Mouse (Mus musculus): ENCODE results near the gene Adh6a. TPM values are rescaled to one million over a fixed set of nuclear protein-coding genes. Genes with fewer than 3 reads are reported as not detected.

Adh6a gene
- not detected in 2 replicates for polyA plus RNA-seq (2014; fragmentation: Nextera tagmentation; extraction: Ambion mirVana)

DNA sequence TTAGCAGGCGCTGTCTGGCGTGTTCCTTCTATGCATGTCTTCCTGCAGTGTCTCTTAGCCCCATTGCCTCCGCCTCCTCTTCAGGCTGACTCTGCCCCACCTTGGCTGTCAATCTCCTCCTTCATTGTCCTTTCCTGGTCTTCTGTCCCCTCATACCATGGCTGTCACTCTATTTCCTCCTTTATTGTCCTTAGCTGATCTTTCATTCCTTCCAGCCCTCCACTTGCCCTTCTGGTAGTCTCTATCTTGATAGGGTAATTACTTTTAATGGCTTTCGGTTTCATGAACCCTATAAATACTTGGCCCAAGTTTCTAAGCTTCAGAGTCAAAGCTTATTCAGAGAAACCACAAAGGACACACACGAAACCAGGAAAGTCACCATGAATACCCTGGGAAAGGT lies at the start of gene Adh6a:
Gene Adh6a (plus strand): TSS at position 322 of the 400 bp plus-strand sequence.
- ATAC-seq (ENCODE audit: insufficient number of reproducible peaks, insufficient read depth, low FRiP score, low read depth), result no peak
- Histone ChIP-seq H3K4me1 (ENCODE audit: control insufficient read depth in 2 of 2, insufficient read depth in 2 of 2, low read length in 2 of 2) (no peaks in the 10 kb centered on the region), H3K27ac (replicated peaks in 1 of 2; ENCODE audit: control insufficient read depth in 1 of 2, insufficient read depth in 1 of 2, low read depth in 2 of 2, low read length in 2 of 2) (no peak within 1 kb of the TSS), H3K9me3 (ENCODE audit: control insufficient read depth, low read length) (no peaks in the 10 kb centered on the region), H3K36me3 (ENCODE audit: control insufficient read depth, insufficient read depth, low read length) (no peaks in the 10 kb centered on the region), H3K9ac (ENCODE audit: low read length) (no peak within 1 kb of the TSS), H3K27me3 (ENCODE audit: control insufficient read depth, insufficient read depth, low read length) (no peaks in the 10 kb centered on the region), H3K4me3 (ENCODE audit: control insufficient read depth in 1 of 2, insufficient read depth in 1 of 2, low read depth in 1 of 2, low read length in 2 of 2) (no peak within 1 kb of the TSS), H3K4me2 (ENCODE audit: low read length) (no peak within 1 kb of the TSS)
- WGBS, result 81% methylated on average over 5 of the region's 5 CpGs

GRCm38 (mm10) chr3:138264648-138265047 lies 48.4 kb upstream of the Adh6a start:
- H3K4me1 ChIP-seq (ENCODE audit: control insufficient read depth in 2 of 2, insufficient read depth in 2 of 2, low read length in 2 of 2), result no peaks in the 10 kb centered on the region
- H3K4me2 ChIP-seq (ENCODE audit: low read length), result no peak overlapping the region
- no peak overlapping the region for H3K9ac ChIP-seq (ENCODE audit: low read length)
- H3K27me3 ChIP-seq (ENCODE audit: control insufficient read depth, insufficient read depth, low read length), result no peaks in the 10 kb centered on the region
- H3K27ac ChIP-seq (replicated peaks in 1 of 2; ENCODE audit: control insufficient read depth in 1 of 2, insufficient read depth in 1 of 2, low read depth in 2 of 2, low read length in 2 of 2), result no peak overlapping the region
- no peaks in the 10 kb centered on the region for H3K36me3 ChIP-seq (ENCODE audit: control insufficient read depth, insufficient read depth, low read length)
- no peak overlapping the region for H3K4me3 ChIP-seq (ENCODE audit: control insufficient read depth in 1 of 2, insufficient read depth in 1 of 2, low read depth in 1 of 2, low read length in 2 of 2)
- 68% methylated on average over 3 of the region's 3 CpGs for WGBS
- no peaks in the 10 kb centered on the region for H3K9me3 ChIP-seq (ENCODE audit: control insufficient read depth, low read length)
- ATAC-seq (ENCODE audit: insufficient number of reproducible peaks, insufficient read depth, low FRiP score, low read depth), result no peak

DNA sequence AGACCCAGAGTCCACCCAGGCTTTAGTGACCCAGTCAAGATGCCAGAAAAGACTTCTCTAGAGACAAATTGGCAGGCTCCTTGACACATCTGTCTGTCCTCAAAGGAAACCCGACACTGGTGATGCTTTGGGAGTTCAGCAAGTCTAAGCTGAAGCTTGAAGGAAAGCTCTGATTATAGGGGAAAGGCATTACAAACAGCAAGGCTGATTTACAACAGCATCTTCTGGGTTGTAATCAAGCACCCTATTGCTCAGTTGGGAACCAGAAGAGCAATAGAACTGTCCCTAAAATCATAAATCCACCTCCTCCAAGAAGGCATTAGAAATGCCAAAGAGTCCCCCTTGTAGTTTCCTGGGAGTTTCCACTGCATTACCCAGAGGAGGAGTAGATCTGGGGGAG lies 42.6 kb upstream of the Adh6a start:
- Histone ChIP-seq H3K9me3 (ENCODE audit: control insufficient read depth, low read length) (no peaks in the 10 kb centered on the region), H3K27me3 (ENCODE audit: control insufficient read depth, insufficient read depth, low read length) (no peaks in the 10 kb centered on the region), H3K27ac (replicated peaks in 1 of 2; ENCODE audit: control insufficient read depth in 1 of 2, insufficient read depth in 1 of 2, low read depth in 2 of 2, low read length in 2 of 2) (no peak overlapping the region), H3K36me3 (ENCODE audit: control insufficient read depth, insufficient read depth, low read length) (no peaks in the 10 kb centered on the region), H3K9ac (ENCODE audit: low read length) (no peak overlapping the region), H3K4me1 (ENCODE audit: control insufficient read depth in 2 of 2, insufficient read depth in 2 of 2, low read length in 2 of 2) (no peaks in the 10 kb centered on the region), H3K4me2 (ENCODE audit: low read length) (no peak overlapping the region), H3K4me3 (ENCODE audit: control insufficient read depth in 1 of 2, insufficient read depth in 1 of 2, low read depth in 1 of 2, low read length in 2 of 2) (no peak overlapping the region)
- ATAC-seq (ENCODE audit: insufficient number of reproducible peaks, insufficient read depth, low FRiP score, low read depth), result no peak
- WGBS, result 15% methylated on average over 1 of the region's 1 CpGs

- no peak overlapping the region for H3K9ac ChIP-seq (ENCODE audit: low read length)
- H3K27ac ChIP-seq (replicated peaks in 1 of 2; ENCODE audit: control insufficient read depth in 1 of 2, insufficient read depth in 1 of 2, low read depth in 2 of 2, low read length in 2 of 2), result no peak overlapping the region
- no peaks in the 10 kb centered on the region for H3K27me3 ChIP-seq (ENCODE audit: control insufficient read depth, insufficient read depth, low read length)
- no peaks in the 10 kb centered on the region for H3K4me1 ChIP-seq (ENCODE audit: control insufficient read depth in 2 of 2, insufficient read depth in 2 of 2, low read length in 2 of 2)
- H3K36me3 ChIP-seq (ENCODE audit: control insufficient read depth, insufficient read depth, low read length), result no peaks in the 10 kb centered on the region
- no peaks in the 10 kb centered on the region for H3K9me3 ChIP-seq (ENCODE audit: control insufficient read depth, low read length)
- no peak for ATAC-seq (ENCODE audit: insufficient number of reproducible peaks, insufficient read depth, low FRiP score, low read depth)
- WGBS, result 85% methylated on average over 2 of the region's 2 CpGs
- no peak overlapping the region for H3K4me3 ChIP-seq (ENCODE audit: control insufficient read depth in 1 of 2, insufficient read depth in 1 of 2, low read depth in 1 of 2, low read length in 2 of 2)
- H3K4me2 ChIP-seq (ENCODE audit: low read length), result no peak overlapping the region
Observed at GRCm38 (mm10) chr3:138271297-138271696, 41.8 kb upstream of the Adh6a start.

DNA sequence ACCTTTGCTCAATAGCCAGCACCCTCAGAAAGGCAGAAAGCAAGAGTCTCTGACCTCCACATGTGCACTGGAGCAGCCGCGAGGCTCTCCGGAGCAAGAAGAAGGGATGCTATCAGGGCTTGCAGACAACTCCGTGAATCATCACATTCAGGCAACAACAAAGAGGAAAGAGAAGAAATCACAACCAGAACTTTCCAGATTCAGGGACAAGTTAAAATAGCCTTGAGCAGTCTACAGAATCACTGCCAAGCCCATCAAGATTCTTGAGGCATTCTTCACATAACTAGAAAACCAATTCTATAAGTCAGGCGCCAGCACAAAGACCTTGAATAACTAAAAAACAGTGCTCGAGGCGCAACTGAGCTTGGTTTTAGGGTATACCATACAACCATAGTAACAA lies 40.0 kb upstream of the Adh6a start:
- Histone ChIP-seq H3K4me3 (ENCODE audit: control insufficient read depth in 1 of 2, insufficient read depth in 1 of 2, low read depth in 1 of 2, low read length in 2 of 2) (no peak overlapping the region), H3K9ac (ENCODE audit: low read length) (no peak overlapping the region), H3K27ac (replicated peaks in 1 of 2; ENCODE audit: control insufficient read depth in 1 of 2, insufficient read depth in 1 of 2, low read depth in 2 of 2, low read length in 2 of 2) (no peak overlapping the region), H3K4me1 (ENCODE audit: control insufficient read depth in 2 of 2, insufficient read depth in 2 of 2, low read length in 2 of 2) (no peaks in the 10 kb centered on the region; a peak in 1 of 4 replicates), H3K4me2 (ENCODE audit: low read length) (no peak overlapping the region), H3K36me3 (ENCODE audit: control insufficient read depth, insufficient read depth, low read length) (no peaks in the 10 kb centered on the region), H3K27me3 (ENCODE audit: control insufficient read depth, insufficient read depth, low read length) (no peaks in the 10 kb centered on the region), H3K9me3 (ENCODE audit: control insufficient read depth, low read length) (no peaks in the 10 kb centered on the region)
- 73% methylated on average over 7 of the region's 7 CpGs for WGBS
- ATAC-seq (ENCODE audit: insufficient number of reproducible peaks, insufficient read depth, low FRiP score, low read depth), result no peak

- H3K4me1 ChIP-seq (ENCODE audit: control insufficient read depth in 2 of 2, insufficient read depth in 2 of 2, low read length in 2 of 2), result no peaks in the 10 kb centered on the region; a peak in 1 of 4 replicates
- H3K9ac ChIP-seq (ENCODE audit: low read length), result no peak overlapping the region
- no peak overlapping the region for H3K4me3 ChIP-seq (ENCODE audit: control insufficient read depth in 1 of 2, insufficient read depth in 1 of 2, low read depth in 1 of 2, low read length in 2 of 2)
- H3K27ac ChIP-seq (replicated peaks in 1 of 2; ENCODE audit: control insufficient read depth in 1 of 2, insufficient read depth in 1 of 2, low read depth in 2 of 2, low read length in 2 of 2), result no peak overlapping the region
- no peak overlapping the region for H3K4me2 ChIP-seq (ENCODE audit: low read length)
- no peak for ATAC-seq (ENCODE audit: insufficient number of reproducible peaks, insufficient read depth, low FRiP score, low read depth)
- H3K27me3 ChIP-seq (ENCODE audit: control insufficient read depth, insufficient read depth, low read length), result no peaks in the 10 kb centered on the region
- H3K36me3 ChIP-seq (ENCODE audit: control insufficient read depth, insufficient read depth, low read length), result no peaks in the 10 kb centered on the region
- no peaks in the 10 kb centered on the region for H3K9me3 ChIP-seq (ENCODE audit: control insufficient read depth, low read length)
- WGBS, result 70% methylated on average over 3 of the region's 3 CpGs
Observed at GRCm38 (mm10) chr3:138275100-138275499, 38.0 kb upstream of the Adh6a start.

DNA sequence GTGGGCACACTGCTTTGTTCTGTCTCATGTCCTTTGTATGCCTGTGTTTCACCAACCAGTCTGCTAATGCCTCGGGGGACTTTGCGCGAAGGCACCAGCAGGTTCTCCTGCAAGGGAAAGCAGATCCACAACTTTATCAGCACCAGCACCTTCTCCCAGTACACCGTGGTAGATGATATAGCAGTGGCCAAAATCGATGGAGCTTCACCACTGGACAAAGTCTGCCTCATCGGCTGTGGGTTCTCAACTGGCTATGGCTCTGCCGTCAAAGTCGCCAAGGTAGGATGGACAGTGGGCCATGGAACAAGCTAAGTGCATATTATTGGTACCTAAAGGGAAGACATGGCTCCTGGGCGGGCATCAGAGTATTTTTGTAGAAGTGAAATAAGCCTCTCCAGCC lies 30.5 kb upstream of the Adh6a start:
- no peak overlapping the region for H3K9ac ChIP-seq (ENCODE audit: low read length)
- no peaks in the 10 kb centered on the region for H3K36me3 ChIP-seq (ENCODE audit: control insufficient read depth, insufficient read depth, low read length)
- H3K4me3 ChIP-seq (ENCODE audit: control insufficient read depth in 1 of 2, insufficient read depth in 1 of 2, low read depth in 1 of 2, low read length in 2 of 2), result no peak overlapping the region
- H3K27me3 ChIP-seq (ENCODE audit: control insufficient read depth, insufficient read depth, low read length), result no peaks in the 10 kb centered on the region
- no peak for ATAC-seq (ENCODE audit: insufficient number of reproducible peaks, insufficient read depth, low FRiP score, low read depth)
- H3K27ac ChIP-seq (replicated peaks in 1 of 2; ENCODE audit: control insufficient read depth in 1 of 2, insufficient read depth in 1 of 2, low read depth in 2 of 2, low read length in 2 of 2), result no peak overlapping the region
- H3K9me3 ChIP-seq (ENCODE audit: control insufficient read depth, low read length), result no peaks in the 10 kb centered on the region
- 88% methylated on average over 9 of the region's 9 CpGs for WGBS
- no peaks in the 10 kb centered on the region for H3K4me1 ChIP-seq (ENCODE audit: control insufficient read depth in 2 of 2, insufficient read depth in 2 of 2, low read length in 2 of 2)
- no peak overlapping the region for H3K4me2 ChIP-seq (ENCODE audit: low read length)

DNA sequence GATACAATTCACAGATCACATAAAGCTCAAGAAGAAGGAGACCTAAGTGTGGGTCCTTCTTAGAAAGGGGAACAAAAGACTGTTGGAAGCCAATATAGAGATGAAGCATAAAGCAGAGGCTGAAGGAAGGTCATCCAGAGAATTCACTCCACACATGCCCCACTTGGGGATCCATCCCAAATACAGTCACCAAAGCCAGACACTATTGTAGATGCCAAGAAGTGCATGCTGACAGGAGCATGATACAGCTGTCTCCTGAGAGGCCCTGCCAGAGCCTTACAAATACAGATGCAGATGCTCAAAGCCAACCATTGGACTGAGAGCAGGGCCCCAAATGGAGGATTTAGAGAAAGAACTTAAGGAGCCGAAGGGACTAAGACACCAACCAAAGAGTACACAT lies 29.3 kb upstream of the Adh6a start:
- no peaks in the 10 kb centered on the region for H3K9me3 ChIP-seq (ENCODE audit: control insufficient read depth, low read length)
- ATAC-seq (ENCODE audit: insufficient number of reproducible peaks, insufficient read depth, low FRiP score, low read depth), result no peak
- no peaks in the 10 kb centered on the region for H3K36me3 ChIP-seq (ENCODE audit: control insufficient read depth, insufficient read depth, low read length)
- no peak overlapping the region for H3K4me2 ChIP-seq (ENCODE audit: low read length)
- H3K27ac ChIP-seq (replicated peaks in 1 of 2; ENCODE audit: control insufficient read depth in 1 of 2, insufficient read depth in 1 of 2, low read depth in 2 of 2, low read length in 2 of 2), result no peak overlapping the region
- H3K9ac ChIP-seq (ENCODE audit: low read length), result no peak overlapping the region
- H3K4me3 ChIP-seq (ENCODE audit: control insufficient read depth in 1 of 2, insufficient read depth in 1 of 2, low read depth in 1 of 2, low read length in 2 of 2), result no peak overlapping the region
- no peaks in the 10 kb centered on the region for H3K27me3 ChIP-seq (ENCODE audit: control insufficient read depth, insufficient read depth, low read length)
- no peaks in the 10 kb centered on the region for H3K4me1 ChIP-seq (ENCODE audit: control insufficient read depth in 2 of 2, insufficient read depth in 2 of 2, low read length in 2 of 2)
- 89% methylated on average over 1 of the region's 1 CpGs for WGBS
